Mouse (Mus musculus): ENCODE measurements around the gene Lrit2.

Gene Lrit2

GRCm38 (mm10) chr14:37067629-37068028 lies at the start of gene Lrit2:
TSS of gene Lrit2 (plus strand) at chr14:37067929.
- no peak for DNase-seq

GRCm38 (mm10) chr14:37027248-37027933 lies 40.3 kb upstream of the Lrit2 start:
- DNase-seq = no peak

- DNase-seq = no peak
These were observed 39.8 kb upstream of the Lrit2 start for GRCm38 (mm10) chr14:37027951-37028350.

GRCm38 (mm10) chr14:37028555-37028954 lies 39.2 kb upstream of the Lrit2 start:
- peak in 1 of 2 experiments; percentile 8 for DNase-seq

- DNase-seq = no peak
These were observed 35.1 kb upstream of the Lrit2 start for GRCm38 (mm10) chr14:37032481-37033104.

GRCm38 (mm10) chr14:37033241-37033640 lies 34.5 kb upstream of the Lrit2 start:
- DNase-seq = peak; percentile 76 to 77

GRCm38 (mm10) chr14:37034432-37034831 lies 33.3 kb upstream of the Lrit2 start:
- DNase-seq = no peak

GRCm38 (mm10) chr14:37048914-37049410 lies 18.8 kb upstream of the Lrit2 start, which contains the start of gene Rgr:
TSS of gene Rgr (minus strand) at chr14:37048964.
- DNase-seq = no peak

GRCm38 (mm10) chr14:37064849-37065248 lies 2.9 kb upstream of the Lrit2 start:
- no peak for DNase-seq

- DNase-seq = no peak
These were observed 1.1 kb upstream of the Lrit2 start for GRCm38 (mm10) chr14:37066636-37067035.

- DNase-seq = peak; percentile 67 to 79
These were observed 787 bp downstream of the Lrit2 start for GRCm38 (mm10) chr14:37068516-37068915.

GRCm38 (mm10) chr14:37080724-37081123 lies 13.0 kb downstream of the Lrit2 start:
- DNase-seq = no peak

GRCm38 (mm10) chr14:37083755-37084154 lies 16.0 kb downstream of the Lrit2 start:
- DNase-seq = no peak

- DNase-seq = no peak
These were observed 26.7 kb downstream of the Lrit2 start for GRCm38 (mm10) chr14:37094436-37094835.

GRCm38 (mm10) chr14:37095556-37095955 lies 27.8 kb downstream of the Lrit2 start:
- DNase-seq = no peak

- peak; percentile 5 to 37 for DNase-seq
These were observed 30.3 kb downstream of the Lrit2 start, which contains the start of gene Cdhr1 for GRCm38 (mm10) chr14:37097956-37098530. TSS of gene Cdhr1 (minus strand) at chr14:37098347.

GRCm38 (mm10) chr14:37101531-37101930 lies 33.8 kb downstream of the Lrit2 start:
- no peak for DNase-seq

- no peak for DNase-seq
These were observed 34.8 kb downstream of the Lrit2 start for GRCm38 (mm10) chr14:37102484-37102883.

- DNase-seq = peak; percentile 62 to 76
These were observed 37.0 kb downstream of the Lrit2 start for GRCm38 (mm10) chr14:37104747-37105146.

GRCm38 (mm10) chr14:37105846-37106245 lies 38.1 kb downstream of the Lrit2 start:
- no peak for DNase-seq

GRCm38 (mm10) chr14:37109460-37109859 lies 41.7 kb downstream of the Lrit2 start:
- no peak for DNase-seq

- no peak for DNase-seq
These were observed 42.2 kb downstream of the Lrit2 start for GRCm38 (mm10) chr14:37109975-37110374.

- no peak for DNase-seq
These were observed 42.7 kb downstream of the Lrit2 start for GRCm38 (mm10) chr14:37110456-37110855.

GRCm38 (mm10) chr14:37111371-37111770 lies 43.6 kb downstream of the Lrit2 start:
- DNase-seq = no peak

Data from kidney, postnatal 25 days (tissue).